Mouse (Mus musculus) embryonic facial prominence, embryonic 11.5 days (tissue): Measurements from ENCODE around the gene Nptxr. TPM values are rescaled to one million over a fixed set of nuclear protein-coding genes. Genes with fewer than 3 reads are reported as not detected.
A peak's percentile ranks its signal among the peaks of the same experiment; 100 is the strongest.

Source experiments
- ATAC-seq: fragments of 200-750 bp; cut with Nextera tagmentation; replicated peaks from 2 replicates; pipeline ENCODE4 v1.8.0; 2017; ENCODE audit warnings: low read depth; ENCODE audit not compliant: insufficient number of reproducible peaks, low FRiP score, low TSS enrichment
- DNase-seq: peaks from one replicate; pipeline ENCODE4 v3.0.0-alpha.2; 2015; ENCODE audit warnings: low spot score
- H3K27ac ChIP-seq: fragments of 300-500 bp; sonication (generic); replicated peaks from 2 replicates; pipeline ENCODE4 v1.5.1; 2014; ENCODE audit warnings: mild to moderate bottlenecking, low read depth, low read length, control low read depth
- H3K27me3 ChIP-seq: fragments of 300-500 bp; sonication (generic); 2 replicates; pipeline ENCODE4 v1.6.1; 2014; ENCODE audit warnings: mild to moderate bottlenecking, low read length, moderate library complexity, mixed read lengths; ENCODE audit not compliant: control insufficient read depth, insufficient read depth
- H3K36me3 ChIP-seq: fragments of 300-500 bp; sonication (generic); replicated peaks from 2 replicates; pipeline ENCODE4 v1.6.1; 2014; ENCODE audit warnings: low read depth, mild to moderate bottlenecking, low read length, moderate library complexity, mixed read lengths; ENCODE audit not compliant: control insufficient read depth, insufficient read depth
- H3K4me1 ChIP-seq: fragments of 300-500 bp; sonication (generic); 2 replicates; pipeline ENCODE4 v1.6.1; 2014; ENCODE audit warnings: low read length, mixed read lengths; ENCODE audit not compliant: control insufficient read depth, insufficient read depth
- H3K4me2 ChIP-seq: fragments of 300-500 bp; sonication (generic); 2 replicates; pipeline ENCODE4 v1.6.1; 2014; ENCODE audit warnings: low read depth, mild to moderate bottlenecking, control low read depth, low read length, moderate library complexity
- H3K4me3 ChIP-seq: fragments of 300-500 bp; sonication (generic); 2 replicates; pipeline ENCODE4 v1.5.1; 2014; ENCODE audit warnings: low read depth, low read length, control low read depth
- H3K9ac ChIP-seq: fragments of 300-500 bp; sonication (generic); replicated peaks from 2 replicates; pipeline ENCODE4 v1.6.1; 2014; ENCODE audit warnings: mild to moderate bottlenecking, control low read depth, low read length
- H3K9me3 ChIP-seq: fragments of 300-500 bp; sonication (generic); replicated peaks from 2 replicates; pipeline ENCODE4 v1.6.1; 2016; ENCODE audit warnings: mild to moderate bottlenecking, low read length, inconsistent platforms, mixed read lengths; ENCODE audit not compliant: control insufficient read depth
- WGBS: fragments of 180-500 bp; shearing (Covaris S2); extraction: QIAGEN DNeasy Blood & Tissue Kit; methylation state at CpG from one replicate; pipeline ENCODE4 v1.1.7; 2014; 5-methylcytosine and 5-hydroxymethylcytosine counted together
- polyA plus RNA-seq: library from polyadenylated mRNA; unstranded; fragments of >200 nt; fragmentation: Nextera tagmentation; extraction: Ambion mirVana; gene quantifications from 2 replicates; pipeline ENCODE4 v1.2.1, GENCODE M21; 2014

Gene Nptxr
- polyA plus RNA-seq, 1 experiment from 2014 or later: 0.77 TPM

GRCm38 (mm10) chr15:79833251-79834050 lies 28.9 kb upstream of the Nptxr start:
- H3K9ac ChIP-seq: peak overlapping the region; percentile 88
- ATAC-seq (no peak; the same call in 1 of the 2 replicates), DNase-seq (peak; percentile 35)
- H3K9me3 ChIP-seq: no peaks in the 10 kb centered on the region
- WGBS: under 1% methylated on average over 39 of the region's 41 CpGs
- peaks cover 11% of the 10 kb centered on the region for H3K4me1 ChIP-seq
- H3K27ac ChIP-seq: peak overlapping the region; percentile 67
- H3K4me3 ChIP-seq: peak overlapping the region; percentile 78
- no peaks in the 10 kb centered on the region for H3K27me3 ChIP-seq
- H3K36me3 ChIP-seq: no peaks in the 10 kb centered on the region; the same call in 1 of the 2 replicates
- peak overlapping the region; percentile 97 for H3K4me2 ChIP-seq

- ATAC-seq: no peak
- H3K9me3 ChIP-seq: no peaks in the 10 kb centered on the region
Observed at GRCm38 (mm10) chr15:79832064-79832900, 27.7 kb upstream of the Nptxr start.

GRCm38 (mm10) chr15:79830388-79830787 lies 25.8 kb upstream of the Nptxr start:
- H3K9me3 ChIP-seq: no peaks in the 10 kb centered on the region
- no peak overlapping the region for H3K4me2 ChIP-seq
- H3K27ac ChIP-seq: no peak overlapping the region
- H3K36me3 ChIP-seq: peaks cover 6% of the 10 kb centered on the region
- ATAC-seq (no peak), DNase-seq (peak; percentile 87)
- peaks cover 11% of the 10 kb centered on the region for H3K4me1 ChIP-seq
- 11% methylated on average over 4 of the region's 4 CpGs for WGBS
- no peaks in the 10 kb centered on the region for H3K27me3 ChIP-seq
- no peak overlapping the region for H3K9ac ChIP-seq
- H3K4me3 ChIP-seq: no peak overlapping the region

More at GRCm38 (mm10) chr15:79832064-79832900, 27.7 kb upstream of the Nptxr start:
- Histone ChIP-seq H3K36me3 (peaks cover 4% of the 10 kb centered on the region), H3K9ac (no peak overlapping the region), H3K27me3 (no peaks in the 10 kb centered on the region), H3K4me3 (peak overlapping the region; percentile 78), H3K4me2 (peak overlapping the region; percentile 97), H3K27ac (no peak overlapping the region), H3K4me1 (peaks cover 11% of the 10 kb centered on the region)
- WGBS: 29% methylated on average over 18 of the region's 18 CpGs
- DNase-seq: peak; percentile 90

GRCm38 (mm10) chr15:79829431-79829830 lies 24.9 kb upstream of the Nptxr start:
- Histone ChIP-seq H3K4me2 (no peak overlapping the region), H3K9me3 (no peaks in the 10 kb centered on the region), H3K9ac (no peak overlapping the region), H3K27ac (no peak overlapping the region), H3K4me3 (no peak overlapping the region), H3K36me3 (peaks cover 6% of the 10 kb centered on the region), H3K4me1 (peaks cover 11% of the 10 kb centered on the region), H3K27me3 (no peaks in the 10 kb centered on the region)
- DNase-seq (no peak), ATAC-seq (no peak)
- WGBS: 78% methylated on average over 5 of the region's 5 CpGs

GRCm38 (mm10) chr15:79828366-79829035 lies 23.9 kb upstream of the Nptxr start:
- ATAC-seq: no peak
- no peak for DNase-seq
- Histone ChIP-seq H3K4me2 (no peak overlapping the region), H3K9me3 (no peaks in the 10 kb centered on the region), H3K36me3 (peaks cover 6% of the 10 kb centered on the region), H3K4me3 (no peak overlapping the region), H3K27me3 (no peaks in the 10 kb centered on the region), H3K4me1 (peaks cover 11% of the 10 kb centered on the region), H3K9ac (no peak overlapping the region), H3K27ac (no peak overlapping the region)
- WGBS: 55% methylated on average over 46 of the region's 46 CpGs

- no peak overlapping the region for H3K27ac ChIP-seq
- ATAC-seq (no peak), DNase-seq (no peak)
- H3K36me3 ChIP-seq: peaks cover 6% of the 10 kb centered on the region
- no peak overlapping the region for H3K4me2 ChIP-seq
- WGBS: 86% methylated on average over 11 of the region's 11 CpGs
- no peaks in the 10 kb centered on the region for H3K27me3 ChIP-seq
- H3K4me3 ChIP-seq: no peak overlapping the region
- H3K9ac ChIP-seq: no peak overlapping the region
- H3K4me1 ChIP-seq: peaks cover 7% of the 10 kb centered on the region
- no peaks in the 10 kb centered on the region for H3K9me3 ChIP-seq
Observed at GRCm38 (mm10) chr15:79827778-79828210, 23.2 kb upstream of the Nptxr start.

GRCm38 (mm10) chr15:79827061-79827777 lies 22.7 kb upstream of the Nptxr start:
- DNase-seq (no peak), ATAC-seq (no peak)
- 88% methylated on average over 14 of the region's 14 CpGs for WGBS
- Histone ChIP-seq H3K27me3 (no peaks in the 10 kb centered on the region), H3K36me3 (peaks cover 6% of the 10 kb centered on the region), H3K27ac (no peak overlapping the region), H3K9me3 (no peaks in the 10 kb centered on the region), H3K4me3 (no peak overlapping the region), H3K4me1 (0 out of 2 replicates have a peak, but pooled peaks cover 3% of the 10 kb centered on the region), H3K9ac (no peak overlapping the region), H3K4me2 (no peak overlapping the region; the same call in 1 of the 2 replicates)
